Mouse (Mus musculus): ENCODE results near the gene Coro7. TPM values are rescaled to one million over a fixed set of nuclear protein-coding genes. Genes with fewer than 3 reads are reported as not detected.
"Not testable (repeated sequence)": the region's sequence is repeated elsewhere in the genome, so short reads cannot be mapped to it uniquely, and the experiment has no call there.

Coro7 gene
- polyA plus RNA-seq, 1 experiment from 2014 or later = 29.2 TPM

DNA sequence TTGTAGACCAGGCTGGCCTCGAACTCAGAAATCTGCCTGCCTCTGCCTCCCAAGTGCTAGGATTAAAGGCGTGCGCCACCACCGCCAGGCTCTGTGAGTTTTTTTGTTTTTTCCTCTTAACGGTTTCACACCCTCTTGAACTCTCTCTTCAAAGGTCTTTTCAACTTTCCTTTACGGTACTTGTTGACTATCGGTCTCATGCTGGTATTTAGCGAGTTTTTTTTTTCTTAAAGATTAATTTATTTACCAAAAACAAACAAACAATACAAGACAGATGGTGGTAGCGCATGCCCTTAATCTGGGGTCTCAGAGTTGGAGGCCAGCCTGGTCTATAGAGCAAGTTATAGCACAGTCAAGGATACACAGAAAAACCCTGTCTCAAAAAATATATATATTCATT is 89.3 kb downstream of the Coro7 start:
- Histone ChIP-seq H3K9me3 (ENCODE audit: control insufficient read depth, low read length) (no peaks in the 10 kb centered on the region), H3K4me1 (ENCODE audit: control insufficient read depth, insufficient read depth, low read length) (peaks cover 32% of the 10 kb centered on the region), H3K4me3 (ENCODE audit: low read length) (no peak overlapping the region), H3K27ac (ENCODE audit: low read length) (no peak overlapping the region), H3K27me3 (replicated peaks; ENCODE audit: control insufficient read depth, insufficient read depth, low read length) (no peaks in the 10 kb centered on the region), H3K36me3 (ENCODE audit: control insufficient read depth, insufficient read depth, low read length) (0 out of 2 replicates have a peak, but pooled peaks cover 2% of the 10 kb centered on the region), H3K9ac (ENCODE audit: low read depth, low read length) (no peak overlapping the region), H3K4me2 (ENCODE audit: low read depth, low read length) (no peak overlapping the region)
- 96% methylated on average over 9 of the region's 9 CpGs for WGBS
- ATAC-seq = no peak

DNA sequence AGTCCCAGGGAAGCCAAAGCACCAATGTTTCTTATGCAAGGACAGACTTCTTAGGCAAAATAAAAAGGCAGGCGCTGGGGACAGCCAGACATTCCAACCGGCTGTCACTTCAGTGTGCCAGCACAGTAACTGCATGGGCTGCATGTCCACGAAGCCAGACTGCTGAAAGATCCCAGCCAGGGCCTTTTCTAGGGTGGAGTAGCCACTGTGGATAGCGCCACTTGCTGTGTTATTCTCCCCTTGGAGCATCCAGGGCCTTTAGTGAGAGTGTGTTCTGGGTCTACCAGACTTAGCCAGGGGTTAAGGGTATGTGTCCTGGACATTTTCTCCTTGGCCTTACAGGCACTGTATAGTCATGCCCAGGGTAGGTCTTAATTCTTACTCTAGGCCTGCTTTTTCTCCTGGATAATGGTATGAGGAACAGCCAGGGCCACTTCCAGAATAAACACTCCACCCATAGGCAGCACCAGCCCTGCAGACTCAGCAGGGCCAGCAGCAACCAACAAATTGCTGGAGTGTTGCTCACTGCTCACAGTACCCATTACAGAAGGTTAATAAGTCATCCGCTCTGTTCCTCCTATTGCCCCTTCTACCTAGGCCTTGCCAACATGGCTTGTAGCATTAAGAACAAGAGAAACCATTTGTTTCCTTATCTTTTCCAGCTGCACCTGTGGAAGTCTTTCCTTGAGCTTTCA is 91.9 kb downstream of the Coro7 start:
- H3K27me3 ChIP-seq (replicated peaks; ENCODE audit: control insufficient read depth, insufficient read depth, low read length) = no peaks in the 10 kb centered on the region
- no peak overlapping the region for H3K4me3 ChIP-seq (ENCODE audit: low read length)
- no peaks in the 10 kb centered on the region for H3K9me3 ChIP-seq (ENCODE audit: control insufficient read depth, low read length)
- H3K36me3 ChIP-seq (ENCODE audit: control insufficient read depth, insufficient read depth, low read length) = 0 out of 2 replicates have a peak, but pooled peaks cover 2% of the 10 kb centered on the region
- ATAC-seq = no peak
- WGBS = 55% methylated on average over 5 of the region's 5 CpGs
- peak overlapping the region; percentile 69 for H3K9ac ChIP-seq (ENCODE audit: low read depth, low read length)
- no peak overlapping the region for H3K4me2 ChIP-seq (ENCODE audit: low read depth, low read length)
- H3K27ac ChIP-seq (ENCODE audit: low read length) = peak overlapping the region; percentile 92
- peaks cover 27% of the 10 kb centered on the region for H3K4me1 ChIP-seq (ENCODE audit: control insufficient read depth, insufficient read depth, low read length)

DNA sequence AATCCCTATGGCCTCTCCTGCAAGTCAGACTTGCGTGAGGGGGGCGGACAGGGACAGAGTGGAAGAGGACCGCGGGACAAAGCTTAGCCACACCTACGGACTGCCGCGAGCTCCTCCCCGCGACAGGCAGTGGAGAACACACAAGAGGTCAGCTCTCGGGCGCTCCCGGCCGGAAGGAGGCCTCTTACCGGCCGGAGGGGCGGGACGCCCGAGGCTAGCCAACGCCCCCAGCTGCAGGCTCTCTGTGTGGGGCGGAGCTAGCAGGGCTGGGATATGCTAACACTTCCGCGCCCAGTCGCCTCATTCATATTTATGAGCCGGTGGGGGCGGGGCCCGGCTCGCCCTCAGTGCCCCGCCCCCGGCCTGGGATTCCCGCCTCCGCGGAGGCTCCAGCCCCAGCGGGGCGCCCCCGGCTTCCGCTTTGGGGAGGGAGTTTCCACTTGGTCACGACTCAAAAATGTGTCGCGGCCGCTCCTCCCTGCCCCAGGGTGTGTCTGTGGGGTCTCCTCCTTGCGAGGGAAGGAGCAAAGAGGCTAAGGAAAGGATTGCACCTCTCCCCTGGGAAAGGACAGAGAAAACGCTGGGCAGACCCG is 93.0 kb downstream of the Coro7 start:
- peak; percentile 99 for ATAC-seq
- H3K4me1 ChIP-seq (ENCODE audit: control insufficient read depth, insufficient read depth, low read length) = peaks cover 21% of the 10 kb centered on the region
- peak overlapping the region; percentile 75 for H3K4me2 ChIP-seq (ENCODE audit: low read depth, low read length)
- H3K9me3 ChIP-seq (ENCODE audit: control insufficient read depth, low read length) = no peaks in the 10 kb centered on the region
- peak overlapping the region; percentile 50 for H3K4me3 ChIP-seq (ENCODE audit: low read length)
- peak overlapping the region; percentile 92 for H3K27ac ChIP-seq (ENCODE audit: low read length)
- H3K9ac ChIP-seq (ENCODE audit: low read depth, low read length) = peak overlapping the region; percentile 69
- 0 out of 2 replicates have a peak, but pooled peaks cover 2% of the 10 kb centered on the region for H3K36me3 ChIP-seq (ENCODE audit: control insufficient read depth, insufficient read depth, low read length)
- H3K27me3 ChIP-seq (replicated peaks; ENCODE audit: control insufficient read depth, insufficient read depth, low read length) = no peaks in the 10 kb centered on the region
- WGBS = under 1% methylated on average over 43 of the region's 43 CpGs

DNA sequence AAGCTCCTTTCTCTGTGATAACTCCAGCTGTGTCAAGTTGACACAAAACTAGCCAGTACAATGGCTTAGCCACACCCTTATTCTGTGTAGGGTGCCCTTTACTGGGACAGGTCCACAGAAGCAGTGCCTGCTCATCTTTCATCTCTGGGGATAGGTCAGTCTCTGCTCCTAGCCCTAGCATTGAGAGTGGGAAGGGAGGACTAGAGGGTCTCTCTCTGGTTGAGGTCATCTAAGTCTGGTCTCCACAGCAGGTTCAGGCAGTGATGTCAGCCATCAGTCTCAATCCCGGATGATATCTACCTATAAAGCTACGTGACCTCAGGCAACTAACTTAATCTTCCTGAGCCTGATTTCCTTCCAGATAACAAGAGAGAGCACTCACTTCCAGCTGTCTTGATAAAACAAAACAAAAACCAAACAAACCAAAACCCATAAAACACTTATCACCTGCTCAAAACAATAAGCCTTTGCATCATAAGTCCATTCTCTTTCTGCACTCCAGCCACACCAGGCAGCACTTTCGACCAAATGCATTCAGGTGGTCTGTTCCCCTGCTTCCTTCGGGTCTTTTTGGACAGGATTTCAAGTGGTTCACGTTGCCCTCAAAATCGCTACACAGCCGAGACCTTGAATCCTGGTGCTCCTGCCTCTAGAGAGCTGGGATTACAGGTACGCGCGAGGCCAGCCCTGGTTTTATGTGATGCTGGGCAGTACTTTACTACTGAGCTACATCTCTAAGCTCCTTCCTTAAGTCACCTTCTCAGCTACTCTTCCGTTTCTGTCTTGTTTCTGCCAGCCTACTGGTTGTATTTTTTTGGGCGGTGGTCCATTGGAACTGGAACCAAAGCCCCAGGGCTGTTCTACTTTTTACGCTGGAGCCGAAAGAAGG is 93.7 kb downstream of the Coro7 start:
- H3K27ac ChIP-seq (ENCODE audit: low read length) = peak overlapping the region; percentile 92
- ATAC-seq = peak; percentile 49
- no peaks in the 10 kb centered on the region for H3K27me3 ChIP-seq (replicated peaks; ENCODE audit: control insufficient read depth, insufficient read depth, low read length)
- WGBS = 6% methylated on average over 14 of the region's 14 CpGs
- peak overlapping the region; percentile 75 for H3K4me2 ChIP-seq (ENCODE audit: low read depth, low read length)
- H3K9ac ChIP-seq (ENCODE audit: low read depth, low read length) = peak overlapping the region; percentile 69
- H3K9me3 ChIP-seq (ENCODE audit: control insufficient read depth, low read length) = no peaks in the 10 kb centered on the region
- H3K36me3 ChIP-seq (ENCODE audit: control insufficient read depth, insufficient read depth, low read length) = 0 out of 2 replicates have a peak, but pooled peaks cover under 1% of the 10 kb centered on the region
- H3K4me1 ChIP-seq (ENCODE audit: control insufficient read depth, insufficient read depth, low read length) = peaks cover 21% of the 10 kb centered on the region
- H3K4me3 ChIP-seq (ENCODE audit: low read length) = peak overlapping the region; percentile 50

DNA sequence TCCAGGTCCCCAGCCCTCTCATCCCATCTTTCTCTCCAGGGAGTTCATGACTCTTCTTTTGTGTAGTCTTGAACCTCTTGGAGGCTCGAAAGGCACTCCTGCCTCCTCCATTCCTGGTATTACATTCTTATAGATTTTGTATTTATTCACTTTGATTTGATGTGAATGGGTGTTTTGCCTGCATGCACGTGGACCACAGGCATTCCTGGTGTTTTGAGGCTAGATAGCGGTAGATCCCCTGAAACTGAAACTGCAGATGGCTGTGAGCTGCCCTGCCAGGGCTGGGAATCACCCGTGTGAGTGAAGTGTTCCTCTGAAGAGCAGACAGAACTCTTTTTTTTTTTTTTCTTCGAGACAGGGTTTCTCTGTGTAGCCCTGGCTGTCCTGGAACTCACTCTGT is 95.1 kb downstream of the Coro7 start:
- WGBS = 76% methylated on average over 5 of the region's 5 CpGs
- no peak for ATAC-seq
- H3K4me1 ChIP-seq (ENCODE audit: control insufficient read depth, insufficient read depth, low read length) = peaks cover 21% of the 10 kb centered on the region
- no peak overlapping the region for H3K9ac ChIP-seq (ENCODE audit: low read depth, low read length)
- H3K9me3 ChIP-seq (ENCODE audit: control insufficient read depth, low read length) = no peaks in the 10 kb centered on the region
- H3K4me3 ChIP-seq (ENCODE audit: low read length) = no peak overlapping the region
- H3K27me3 ChIP-seq (replicated peaks; ENCODE audit: control insufficient read depth, insufficient read depth, low read length) = no peaks in the 10 kb centered on the region
- H3K36me3 ChIP-seq (ENCODE audit: control insufficient read depth, insufficient read depth, low read length) = no peaks in the 10 kb centered on the region
- H3K27ac ChIP-seq (ENCODE audit: low read length) = no peak overlapping the region
- no peak overlapping the region for H3K4me2 ChIP-seq (ENCODE audit: low read depth, low read length)

DNA sequence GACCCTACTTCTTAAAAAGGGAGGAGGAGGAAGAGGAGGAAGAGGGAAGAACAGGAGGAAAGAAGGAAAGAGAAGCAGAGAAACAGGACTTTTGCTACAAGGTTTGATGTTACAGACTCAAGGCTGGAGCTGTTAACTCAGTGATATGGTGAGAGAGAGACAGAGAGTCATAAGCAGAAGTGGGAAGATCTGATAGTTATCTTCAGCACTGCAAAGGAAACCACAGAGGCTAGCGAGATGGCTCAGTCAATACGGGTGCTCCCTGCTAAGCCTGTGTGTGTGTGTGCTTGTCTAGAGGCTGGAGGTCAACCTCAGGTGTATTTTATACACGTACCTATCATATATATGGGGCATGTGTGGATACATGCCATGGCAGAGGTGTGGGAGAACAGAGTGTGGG is 95.8 kb downstream of the Coro7 start:
- Histone ChIP-seq H3K4me3 (ENCODE audit: low read length) (no peak overlapping the region), H3K9ac (ENCODE audit: low read depth, low read length) (no peak overlapping the region), H3K36me3 (ENCODE audit: control insufficient read depth, insufficient read depth, low read length) (no peaks in the 10 kb centered on the region), H3K27ac (ENCODE audit: low read length) (no peak overlapping the region), H3K4me2 (ENCODE audit: low read depth, low read length) (no peak overlapping the region), H3K4me1 (ENCODE audit: control insufficient read depth, insufficient read depth, low read length) (peaks cover 21% of the 10 kb centered on the region), H3K27me3 (replicated peaks; ENCODE audit: control insufficient read depth, insufficient read depth, low read length) (no peaks in the 10 kb centered on the region), H3K9me3 (ENCODE audit: control insufficient read depth, low read length) (no peaks in the 10 kb centered on the region)
- ATAC-seq = no peak
- WGBS = 76% methylated on average over 3 of the region's 3 CpGs

DNA sequence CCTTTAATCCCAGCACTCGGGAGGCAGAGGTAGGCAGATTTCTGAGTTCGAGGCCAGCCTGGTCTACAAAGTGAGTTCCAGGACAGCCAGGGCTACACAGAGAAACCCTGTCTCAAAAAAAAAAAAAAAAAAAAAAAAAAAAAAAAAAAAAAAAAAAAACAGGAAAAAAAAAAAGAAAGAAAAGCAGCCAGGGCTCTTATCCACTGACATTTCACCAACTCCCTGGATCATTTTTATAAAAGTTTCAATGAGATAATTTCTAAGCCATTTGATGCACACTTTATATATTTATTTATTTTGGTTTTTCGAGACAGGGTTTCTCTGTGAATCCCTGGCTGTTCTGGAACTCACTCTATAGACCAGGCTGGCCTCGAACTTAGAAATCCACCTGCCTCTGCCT is 98.4 kb downstream of the Coro7 start:
- not testable (repeated sequence) for H3K27ac ChIP-seq (ENCODE audit: low read length); H3K4me1 ChIP-seq (ENCODE audit: control insufficient read depth, insufficient read depth, low read length); ATAC-seq; H3K4me2 ChIP-seq (ENCODE audit: low read depth, low read length); H3K36me3 ChIP-seq (ENCODE audit: control insufficient read depth, insufficient read depth, low read length); H3K9me3 ChIP-seq (ENCODE audit: control insufficient read depth, low read length); H3K4me3 ChIP-seq (ENCODE audit: low read length); H3K27me3 ChIP-seq (replicated peaks; ENCODE audit: control insufficient read depth, insufficient read depth, low read length); H3K9ac ChIP-seq (ENCODE audit: low read depth, low read length)
- 91% methylated on average over 3 of the region's 4 CpGs for WGBS

DNA sequence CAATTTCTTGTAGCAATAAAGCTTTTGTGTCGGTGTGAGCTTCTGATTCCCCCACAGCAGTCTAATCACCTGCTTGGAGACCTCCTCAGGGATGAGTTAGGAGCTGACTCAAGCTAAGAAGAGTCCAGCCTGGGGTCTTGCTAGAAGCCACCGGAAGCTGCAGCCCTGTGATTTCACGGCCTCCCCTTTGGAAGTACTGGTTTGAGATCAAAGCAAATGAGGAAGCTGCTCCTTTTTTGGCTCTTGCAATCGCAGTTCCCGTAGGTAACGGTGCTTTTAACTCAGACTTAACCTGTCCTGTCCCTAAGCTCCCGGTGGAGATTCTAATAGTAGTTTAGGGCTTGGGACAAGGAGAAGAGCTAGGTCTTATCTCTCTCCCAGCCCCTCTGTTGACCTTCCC is 100.9 kb downstream of the Coro7 start:
- H3K27ac ChIP-seq (ENCODE audit: low read length) = no peak overlapping the region
- H3K4me1 ChIP-seq (ENCODE audit: control insufficient read depth, insufficient read depth, low read length) = no peaks in the 10 kb centered on the region
- no peak for ATAC-seq
- no peak overlapping the region for H3K4me2 ChIP-seq (ENCODE audit: low read depth, low read length)
- no peak overlapping the region for H3K4me3 ChIP-seq (ENCODE audit: low read length)
- H3K27me3 ChIP-seq (replicated peaks; ENCODE audit: control insufficient read depth, insufficient read depth, low read length) = no peaks in the 10 kb centered on the region
- H3K36me3 ChIP-seq (ENCODE audit: control insufficient read depth, insufficient read depth, low read length) = no peaks in the 10 kb centered on the region
- no peak overlapping the region for H3K9ac ChIP-seq (ENCODE audit: low read depth, low read length)
- no peaks in the 10 kb centered on the region for H3K9me3 ChIP-seq (ENCODE audit: control insufficient read depth, low read length)
- 57% methylated on average over 7 of the region's 7 CpGs for WGBS

DNA sequence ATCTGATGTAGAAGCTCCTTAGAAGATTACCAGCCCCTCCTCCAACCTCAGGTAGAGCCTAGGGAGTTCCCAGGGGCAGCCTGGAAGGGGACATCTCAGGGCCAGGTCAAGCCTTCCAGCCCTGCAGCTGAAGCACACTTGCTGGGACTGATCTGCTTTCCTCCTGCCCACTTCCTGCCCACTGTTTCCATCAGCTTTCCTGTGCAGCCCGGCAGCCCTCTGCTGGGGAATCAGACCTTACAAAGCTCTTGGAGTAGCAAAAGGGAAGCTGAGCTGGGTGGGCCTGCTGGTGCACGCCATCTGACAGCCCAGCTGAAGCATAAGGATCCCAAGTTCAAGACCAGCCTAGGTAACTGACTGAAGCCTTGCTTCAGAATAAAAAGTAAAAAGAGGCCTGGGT is 102.7 kb downstream of the Coro7 start:
- H3K27ac ChIP-seq (ENCODE audit: low read length) = no peak overlapping the region
- no peak overlapping the region for H3K4me2 ChIP-seq (ENCODE audit: low read depth, low read length)
- H3K27me3 ChIP-seq (replicated peaks; ENCODE audit: control insufficient read depth, insufficient read depth, low read length) = no peaks in the 10 kb centered on the region
- no peaks in the 10 kb centered on the region for H3K4me1 ChIP-seq (ENCODE audit: control insufficient read depth, insufficient read depth, low read length)
- no peak overlapping the region for H3K9ac ChIP-seq (ENCODE audit: low read depth, low read length)
- H3K9me3 ChIP-seq (ENCODE audit: control insufficient read depth, low read length) = no peaks in the 10 kb centered on the region
- no peak overlapping the region for H3K4me3 ChIP-seq (ENCODE audit: low read length)
- WGBS = 54% methylated on average over 2 of the region's 2 CpGs
- no peaks in the 10 kb centered on the region for H3K36me3 ChIP-seq (ENCODE audit: control insufficient read depth, insufficient read depth, low read length)
- no peak for ATAC-seq
